Mouse (Mus musculus): ENCODE results near the gene Entpd8. TPM values are rescaled to one million over a fixed set of nuclear protein-coding genes. Genes with fewer than 3 reads are reported as not detected.

The Entpd8 gene
- polyA plus RNA-seq, 1 experiment from 2014 or later = 0.30 TPM

DNA sequence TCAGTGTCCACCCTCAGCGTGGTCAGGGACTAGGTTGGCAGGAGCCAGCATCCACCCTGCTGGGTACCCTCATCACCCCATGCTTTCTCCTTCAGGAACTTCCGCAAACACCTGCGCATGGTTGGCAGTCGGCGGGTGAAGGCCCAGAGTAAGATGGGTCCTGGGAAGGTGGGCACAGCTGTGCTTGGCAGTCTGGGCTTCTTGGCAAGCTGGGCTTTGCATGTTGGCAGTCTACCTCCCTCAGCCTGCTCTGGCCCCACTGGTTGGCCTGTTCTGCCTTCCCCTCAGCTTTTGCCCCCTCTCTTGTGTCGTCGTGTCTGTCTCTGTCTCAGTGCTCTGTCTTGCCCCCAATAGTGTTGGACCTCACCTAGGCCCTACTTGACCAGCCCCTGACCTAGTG is 21.2 kb upstream of the Entpd8 start:
- Histone ChIP-seq H3K4me1 (ENCODE audit: control insufficient read depth, insufficient read depth, low read length) (peaks cover 8% of the 10 kb centered on the region), H3K36me3 (ENCODE audit: control insufficient read depth, insufficient read depth) (0 out of 2 replicates have a peak, but pooled peaks cover 4% of the 10 kb centered on the region), H3K27ac (ENCODE audit: low read length) (no peak overlapping the region), H3K4me2 (ENCODE audit: low read depth, low read length) (no peak overlapping the region), H3K9ac (ENCODE audit: low read length) (no peak overlapping the region), H3K4me3 (ENCODE audit: low read length) (no peak overlapping the region), H3K27me3 (ENCODE audit: control insufficient read depth, insufficient read depth, low read length) (no peaks in the 10 kb centered on the region), H3K9me3 (replicated peaks; ENCODE audit: control insufficient read depth, low read length) (no peaks in the 10 kb centered on the region)
- no peak for ATAC-seq (replicated peaks; ENCODE audit: extremely low read depth, insufficient read depth, low FRiP score)
- 90% methylated on average over 7 of the region's 7 CpGs for WGBS

GRCm38 (mm10) chr2:25063523-25063922 is 16.6 kb upstream of the Entpd8 start:
- no peak overlapping the region for H3K9ac ChIP-seq (ENCODE audit: low read length)
- no peaks in the 10 kb centered on the region for H3K9me3 ChIP-seq (replicated peaks; ENCODE audit: control insufficient read depth, low read length)
- H3K4me1 ChIP-seq (ENCODE audit: control insufficient read depth, insufficient read depth, low read length) = no peaks in the 10 kb centered on the region
- no peak overlapping the region for H3K4me3 ChIP-seq (ENCODE audit: low read length)
- no peak overlapping the region for H3K4me2 ChIP-seq (ENCODE audit: low read depth, low read length)
- no peaks in the 10 kb centered on the region for H3K27me3 ChIP-seq (ENCODE audit: control insufficient read depth, insufficient read depth, low read length)
- no peak overlapping the region for H3K27ac ChIP-seq (ENCODE audit: low read length)
- WGBS = 91% methylated on average over 5 of the region's 5 CpGs
- 0 out of 2 replicates have a peak, but pooled peaks cover 4% of the 10 kb centered on the region for H3K36me3 ChIP-seq (ENCODE audit: control insufficient read depth, insufficient read depth)
- ATAC-seq (replicated peaks; ENCODE audit: extremely low read depth, insufficient read depth, low FRiP score) = no peak

GRCm38 (mm10) chr2:25064285-25064684 is 15.8 kb upstream of the Entpd8 start:
- Histone ChIP-seq H3K4me1 (ENCODE audit: control insufficient read depth, insufficient read depth, low read length) (no peaks in the 10 kb centered on the region), H3K27ac (ENCODE audit: low read length) (no peak overlapping the region), H3K4me2 (ENCODE audit: low read depth, low read length) (no peak overlapping the region), H3K9me3 (replicated peaks; ENCODE audit: control insufficient read depth, low read length) (no peaks in the 10 kb centered on the region), H3K9ac (ENCODE audit: low read length) (no peak overlapping the region), H3K36me3 (ENCODE audit: control insufficient read depth, insufficient read depth) (0 out of 2 replicates have a peak, but pooled peaks cover 4% of the 10 kb centered on the region), H3K27me3 (ENCODE audit: control insufficient read depth, insufficient read depth, low read length) (no peaks in the 10 kb centered on the region), H3K4me3 (ENCODE audit: low read length) (no peak overlapping the region)
- ATAC-seq (replicated peaks; ENCODE audit: extremely low read depth, insufficient read depth, low FRiP score) = no peak
- 81% methylated on average over 1 of the region's 1 CpGs for WGBS

- H3K9ac ChIP-seq (ENCODE audit: low read length) = no peak overlapping the region
- no peak overlapping the region for H3K27ac ChIP-seq (ENCODE audit: low read length)
- ATAC-seq (replicated peaks; ENCODE audit: extremely low read depth, insufficient read depth, low FRiP score) = no peak
- no peak overlapping the region for H3K4me3 ChIP-seq (ENCODE audit: low read length)
- H3K9me3 ChIP-seq (replicated peaks; ENCODE audit: control insufficient read depth, low read length) = no peaks in the 10 kb centered on the region
- H3K36me3 ChIP-seq (ENCODE audit: control insufficient read depth, insufficient read depth) = 0 out of 2 replicates have a peak, but pooled peaks cover 2% of the 10 kb centered on the region
- H3K4me1 ChIP-seq (ENCODE audit: control insufficient read depth, insufficient read depth, low read length) = no peaks in the 10 kb centered on the region
- no peaks in the 10 kb centered on the region for H3K27me3 ChIP-seq (ENCODE audit: control insufficient read depth, insufficient read depth, low read length)
- H3K4me2 ChIP-seq (ENCODE audit: low read depth, low read length) = no peak overlapping the region
Observed at GRCm38 (mm10) chr2:25065537-25065936, 14.6 kb upstream of the Entpd8 start.

DNA sequence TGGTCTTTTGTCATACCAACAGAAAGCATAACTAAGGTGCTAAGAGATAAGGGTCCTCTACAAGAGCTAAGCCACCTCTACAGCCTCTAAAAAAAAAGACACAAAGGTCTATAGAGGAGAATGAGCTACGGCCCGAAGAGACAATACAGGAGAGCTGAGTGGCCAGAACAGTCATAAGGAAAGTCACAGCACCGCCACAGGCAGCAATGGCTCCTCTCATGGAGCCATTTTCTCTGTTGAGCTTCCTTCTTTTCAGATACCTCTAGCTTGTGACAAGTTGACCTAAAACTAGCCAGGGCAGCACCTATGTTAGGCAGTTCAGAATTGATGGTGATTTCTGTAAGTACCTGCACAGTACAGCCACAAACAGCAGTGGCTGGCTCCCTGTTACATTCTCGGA is 13.6 kb upstream of the Entpd8 start:
- Histone ChIP-seq H3K36me3 (ENCODE audit: control insufficient read depth, insufficient read depth) (0 out of 2 replicates have a peak, but pooled peaks cover under 1% of the 10 kb centered on the region), H3K4me1 (ENCODE audit: control insufficient read depth, insufficient read depth, low read length) (no peaks in the 10 kb centered on the region), H3K9me3 (replicated peaks; ENCODE audit: control insufficient read depth, low read length) (no peaks in the 10 kb centered on the region), H3K9ac (ENCODE audit: low read length) (no peak overlapping the region), H3K4me3 (ENCODE audit: low read length) (no peak overlapping the region), H3K4me2 (ENCODE audit: low read depth, low read length) (no peak overlapping the region), H3K27me3 (ENCODE audit: control insufficient read depth, insufficient read depth, low read length) (no peaks in the 10 kb centered on the region), H3K27ac (ENCODE audit: low read length) (no peak overlapping the region)
- ATAC-seq (replicated peaks; ENCODE audit: extremely low read depth, insufficient read depth, low FRiP score) = no peak
- WGBS = 84% methylated on average over 4 of the region's 4 CpGs

DNA sequence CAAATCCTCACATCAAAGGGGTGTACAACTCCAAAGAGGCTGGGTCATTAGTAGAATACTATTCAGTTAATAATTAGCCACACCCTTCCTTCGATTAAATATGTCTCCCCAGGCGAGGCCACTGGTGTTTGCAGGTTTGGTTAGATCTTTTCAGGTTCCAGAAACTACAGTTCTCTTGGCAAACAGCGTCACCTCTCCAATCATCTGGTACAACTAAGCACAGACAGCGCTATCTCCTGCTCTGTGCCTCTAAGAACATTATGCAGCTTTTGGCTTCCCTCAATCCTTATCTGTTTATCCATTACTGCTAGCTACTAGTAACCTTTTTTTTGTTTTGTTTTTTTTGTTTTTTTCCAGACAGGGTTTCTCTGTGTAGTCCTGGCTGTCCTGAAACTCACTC is 10.6 kb upstream of the Entpd8 start:
- H3K9ac ChIP-seq (ENCODE audit: low read length) = no peak overlapping the region
- H3K36me3 ChIP-seq (ENCODE audit: control insufficient read depth, insufficient read depth) = no peaks in the 10 kb centered on the region
- ATAC-seq (replicated peaks; ENCODE audit: extremely low read depth, insufficient read depth, low FRiP score) = no peak
- 62% methylated on average over 4 of the region's 4 CpGs for WGBS
- H3K4me2 ChIP-seq (ENCODE audit: low read depth, low read length) = no peak overlapping the region
- no peak overlapping the region for H3K4me3 ChIP-seq (ENCODE audit: low read length)
- no peaks in the 10 kb centered on the region for H3K4me1 ChIP-seq (ENCODE audit: control insufficient read depth, insufficient read depth, low read length)
- no peaks in the 10 kb centered on the region for H3K9me3 ChIP-seq (replicated peaks; ENCODE audit: control insufficient read depth, low read length)
- no peak overlapping the region for H3K27ac ChIP-seq (ENCODE audit: low read length)
- no peaks in the 10 kb centered on the region for H3K27me3 ChIP-seq (ENCODE audit: control insufficient read depth, insufficient read depth, low read length)

GRCm38 (mm10) chr2:25072398-25072797 is 7.7 kb upstream of the Entpd8 start:
- 84% methylated on average over 4 of the region's 4 CpGs for whole genome bisulfite sequencing

DNA sequence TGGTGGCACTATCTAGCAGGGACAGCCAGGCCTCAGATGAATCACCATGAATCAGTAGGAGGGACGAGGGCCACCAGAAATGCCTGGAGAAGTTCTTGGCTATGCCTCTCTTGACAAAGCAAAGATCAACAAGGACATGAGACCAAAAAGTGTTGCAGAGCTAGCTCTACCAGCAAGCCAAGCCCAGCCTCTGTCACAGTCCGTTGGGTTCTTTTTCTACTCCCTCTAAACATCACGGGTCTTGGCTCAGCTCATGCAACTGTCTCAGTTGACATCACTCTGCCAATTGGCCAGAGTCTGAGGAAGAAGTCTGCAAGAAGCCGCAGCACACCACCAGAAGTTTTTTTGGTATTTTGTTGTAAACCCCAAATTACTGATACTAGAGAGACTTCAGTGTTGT is 4.6 kb upstream of the Entpd8 start:
- Histone ChIP-seq H3K4me3 (ENCODE audit: low read length) (no peak overlapping the region), H3K27ac (ENCODE audit: low read length) (no peak overlapping the region), H3K36me3 (ENCODE audit: control insufficient read depth, insufficient read depth) (no peaks in the 10 kb centered on the region), H3K4me1 (ENCODE audit: control insufficient read depth, insufficient read depth, low read length) (no peaks in the 10 kb centered on the region), H3K27me3 (ENCODE audit: control insufficient read depth, insufficient read depth, low read length) (no peaks in the 10 kb centered on the region), H3K4me2 (ENCODE audit: low read depth, low read length) (no peak overlapping the region), H3K9me3 (replicated peaks; ENCODE audit: control insufficient read depth, low read length) (no peaks in the 10 kb centered on the region), H3K9ac (ENCODE audit: low read length) (no peak overlapping the region)
- no peak for ATAC-seq (replicated peaks; ENCODE audit: extremely low read depth, insufficient read depth, low FRiP score)
- 62% methylated on average over 4 of the region's 4 CpGs for WGBS

More at GRCm38 (mm10) chr2:25072398-25072797, 7.7 kb upstream of the Entpd8 start:
- Histone ChIP-seq H3K36me3 (ENCODE audit: control insufficient read depth, insufficient read depth) (no peaks in the 10 kb centered on the region), H3K9ac (ENCODE audit: low read length) (no peak overlapping the region), H3K4me3 (ENCODE audit: low read length) (no peak overlapping the region), H3K9me3 (replicated peaks; ENCODE audit: control insufficient read depth, low read length) (no peaks in the 10 kb centered on the region), H3K4me1 (ENCODE audit: control insufficient read depth, insufficient read depth, low read length) (no peaks in the 10 kb centered on the region), H3K27me3 (ENCODE audit: control insufficient read depth, insufficient read depth, low read length) (no peaks in the 10 kb centered on the region), H3K4me2 (ENCODE audit: low read depth, low read length) (no peak overlapping the region), H3K27ac (ENCODE audit: low read length) (no peak overlapping the region)
- no peak for ATAC-seq (replicated peaks; ENCODE audit: extremely low read depth, insufficient read depth, low FRiP score)

DNA sequence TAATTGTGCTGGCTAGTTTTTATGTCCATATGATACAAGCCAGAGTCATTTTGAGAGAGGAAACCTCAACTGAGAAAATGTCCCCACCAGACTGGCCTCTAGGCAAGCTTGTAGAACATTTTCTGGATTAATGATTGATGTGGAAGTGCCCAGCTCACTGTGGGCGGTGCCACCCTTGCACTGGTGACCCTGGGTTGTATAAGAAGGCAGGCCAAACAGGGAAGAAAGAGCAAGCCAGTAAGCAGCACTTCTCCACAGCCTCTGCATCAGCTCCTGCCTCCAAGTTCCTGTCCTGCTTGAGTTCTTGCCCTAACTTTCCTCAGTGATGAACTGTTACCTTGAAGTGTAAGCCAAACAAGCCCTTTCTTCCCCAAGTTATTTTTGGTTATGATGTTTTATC is 1.1 kb upstream of the Entpd8 start:
- WGBS = 76% methylated on average over 1 of the region's 1 CpGs
- ATAC-seq (replicated peaks; ENCODE audit: extremely low read depth, insufficient read depth, low FRiP score) = no peak

More for the DNA sequence above, 1.1 kb upstream of the Entpd8 start:
- Histone ChIP-seq H3K9me3 (replicated peaks; ENCODE audit: control insufficient read depth, low read length) (no peaks in the 10 kb centered on the region), H3K27ac (ENCODE audit: low read length) (no peak overlapping the region), H3K4me1 (ENCODE audit: control insufficient read depth, insufficient read depth, low read length) (no peaks in the 10 kb centered on the region), H3K36me3 (ENCODE audit: control insufficient read depth, insufficient read depth) (no peaks in the 10 kb centered on the region), H3K9ac (ENCODE audit: low read length) (no peak overlapping the region), H3K4me3 (ENCODE audit: low read length) (no peak overlapping the region), H3K27me3 (ENCODE audit: control insufficient read depth, insufficient read depth, low read length) (no peaks in the 10 kb centered on the region; the same call in 1 of the 2 replicates), H3K4me2 (ENCODE audit: low read depth, low read length) (no peak overlapping the region)
